Mouse (Mus musculus) 3134 (cell line): ENCODE data around the gene Vangl1.

Experiments
- DNase-seq: peaks from one replicate; pipeline ENCODE4 v3.0.0-alpha.2; 2011; ENCODE audit warnings: low spot score; ENCODE audit not compliant: insufficient read length; ENCODE audit errors: extremely low read depth

The Vangl1 gene

DNA sequence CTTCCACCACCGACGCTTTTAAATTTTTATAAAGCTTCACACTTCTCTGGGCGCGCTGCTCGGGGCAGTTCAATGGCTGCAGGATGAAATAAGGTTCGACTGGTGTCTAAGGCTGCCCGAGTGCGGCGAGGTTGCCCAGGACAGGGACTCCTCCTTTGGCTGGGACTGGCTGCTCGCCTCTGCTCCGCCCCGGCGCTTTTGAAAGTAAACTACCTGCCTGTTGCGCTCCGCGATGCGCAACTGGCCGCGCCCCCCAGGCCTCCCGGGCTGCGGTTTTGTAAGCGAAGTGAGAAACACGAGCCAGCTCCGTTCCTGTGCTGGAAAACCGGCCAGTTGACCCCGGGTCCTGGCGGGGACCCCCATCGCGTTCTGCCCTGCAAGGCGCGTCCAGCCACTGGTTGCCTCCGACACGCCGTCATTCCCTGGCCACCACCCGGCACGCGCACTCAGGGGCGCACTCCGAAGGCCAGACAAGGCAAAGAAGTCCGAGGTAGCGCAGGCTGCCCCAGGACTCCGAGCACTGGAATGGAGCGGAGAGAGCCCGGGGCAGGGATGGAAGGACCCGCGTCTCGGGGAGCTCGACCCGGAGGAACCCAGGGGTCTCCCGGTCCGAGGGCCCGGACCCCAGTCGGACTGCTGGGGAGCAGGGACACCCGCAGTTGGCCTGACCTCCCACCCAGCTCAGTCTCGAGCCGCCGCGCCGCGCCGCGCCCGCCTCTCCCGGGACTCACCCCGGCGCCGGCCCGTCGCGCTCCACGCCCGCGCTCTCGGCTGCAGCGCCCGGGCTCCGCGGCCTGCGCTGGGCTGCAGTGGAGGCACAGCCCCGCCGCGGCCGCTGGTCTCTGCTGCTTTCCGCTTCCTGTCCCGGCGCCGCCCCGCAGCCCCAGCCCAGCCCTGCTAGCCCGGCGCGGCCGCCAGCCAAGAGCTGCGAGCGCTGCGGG lies at the start of gene Vangl1:
Vangl1 (minus strand) TSS at position 913 of the 941 bp plus-strand sequence.
- DNase-seq: peak; percentile 88

DNA sequence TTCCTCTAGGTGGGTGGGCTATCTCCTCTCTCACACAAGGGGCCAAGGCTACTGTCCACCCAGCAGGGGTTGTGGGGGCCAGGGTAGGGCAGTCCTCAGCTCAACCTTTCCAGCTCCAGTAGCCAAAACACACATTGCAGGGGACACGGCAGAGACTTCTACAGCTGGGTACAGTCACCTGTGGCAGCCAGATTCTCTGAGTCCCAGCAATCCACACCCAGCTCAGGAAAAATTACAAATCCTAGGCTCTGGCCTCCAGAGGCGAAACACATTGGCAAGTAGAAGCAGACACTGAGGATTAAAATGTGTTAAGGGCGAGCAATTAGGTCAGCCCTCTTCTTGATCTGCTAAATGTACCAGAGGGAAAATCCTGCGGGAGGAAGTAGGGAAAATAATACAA lies 49.1 kb upstream of the Vangl1 start:
- no peak for DNase-seq

DNA sequence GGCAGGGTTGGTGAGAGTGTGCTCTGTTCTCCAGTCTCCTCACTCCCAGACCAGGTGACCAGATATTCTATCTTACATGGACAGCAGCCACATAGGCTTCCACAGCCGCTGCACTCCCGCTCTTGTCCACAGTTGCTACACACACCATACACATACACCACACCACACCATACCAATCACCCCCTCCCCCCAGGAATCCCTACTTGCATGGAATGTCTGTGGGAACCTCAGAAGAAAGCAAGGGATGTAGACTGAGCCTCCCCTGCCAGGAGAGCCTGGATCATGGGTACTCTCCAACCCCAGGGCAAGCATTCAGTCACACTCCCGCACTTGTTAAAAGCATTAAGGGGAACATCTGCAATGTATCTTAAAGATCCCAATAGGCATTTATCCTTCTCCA lies 48.4 kb upstream of the Vangl1 start:
- no peak for DNase-seq

DNA sequence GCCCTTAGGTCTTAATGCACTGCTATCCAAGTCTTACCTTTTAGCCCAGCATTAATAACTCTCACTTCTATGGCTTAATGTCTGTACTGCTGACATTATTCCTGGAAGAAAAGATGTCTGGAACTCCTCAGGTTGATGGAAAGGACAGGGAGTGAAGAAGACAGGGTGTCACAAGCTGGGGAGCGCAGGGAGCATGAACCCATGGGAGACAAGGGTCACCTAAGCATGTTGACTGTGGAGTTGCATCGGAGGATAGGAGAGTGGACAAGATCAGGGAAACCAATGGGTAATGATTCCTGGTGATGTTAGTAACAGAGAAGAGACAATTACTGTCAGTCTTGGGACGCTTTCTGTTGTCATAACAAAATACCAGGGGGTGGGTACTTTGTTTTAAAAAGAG lies 46.4 kb upstream of the Vangl1 start:
- DNase-seq: no peak

DNA sequence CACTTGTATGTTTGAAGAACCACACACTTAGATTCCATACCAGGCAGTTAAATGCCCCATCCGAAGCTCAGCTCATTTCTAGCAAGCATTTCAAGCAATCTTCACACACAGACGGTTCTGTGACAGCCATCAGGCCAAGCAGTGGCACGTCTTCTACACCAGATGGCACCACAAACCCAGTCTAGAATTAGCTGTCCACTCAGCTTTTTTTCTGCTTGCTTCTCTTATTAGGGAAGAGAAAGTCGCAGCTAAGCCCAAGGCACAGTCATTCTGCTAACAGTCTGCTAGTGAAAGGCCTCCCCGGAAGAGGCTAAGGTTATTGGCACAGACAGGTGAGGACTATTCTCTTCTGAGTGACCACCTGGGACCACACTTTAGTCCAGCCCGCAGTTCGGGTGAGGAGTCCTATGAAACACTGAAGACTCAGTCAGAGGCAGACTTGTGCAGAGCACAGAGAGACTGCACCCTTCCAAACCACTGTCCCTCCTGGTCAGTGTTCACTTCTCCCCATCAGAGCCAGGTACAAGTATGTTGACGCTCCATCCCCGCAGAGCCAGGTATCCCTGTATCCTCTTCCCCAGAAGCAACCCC lies 45.0 kb upstream of the Vangl1 start:
- DNase-seq: peak; percentile 74

DNA sequence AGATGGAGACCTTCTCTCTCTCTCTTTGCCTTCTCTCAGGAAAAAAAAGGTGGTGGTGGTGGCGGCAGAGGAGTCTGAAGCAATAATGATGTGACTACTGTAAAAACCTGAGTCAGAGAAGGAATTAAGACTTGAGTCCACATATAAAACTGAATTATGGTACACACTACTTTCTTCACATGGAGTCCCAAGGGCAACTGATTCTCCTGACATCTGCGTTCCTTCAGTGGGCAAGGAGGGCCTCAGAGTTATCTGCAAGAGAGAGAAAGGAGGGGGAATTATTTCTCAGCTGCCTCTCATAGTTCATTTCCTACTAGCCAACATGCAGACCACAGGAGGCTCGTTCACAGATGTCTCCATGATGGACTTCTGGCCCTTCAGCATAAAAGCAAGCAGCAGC lies 40.1 kb upstream of the Vangl1 start:
- no peak for DNase-seq

DNA sequence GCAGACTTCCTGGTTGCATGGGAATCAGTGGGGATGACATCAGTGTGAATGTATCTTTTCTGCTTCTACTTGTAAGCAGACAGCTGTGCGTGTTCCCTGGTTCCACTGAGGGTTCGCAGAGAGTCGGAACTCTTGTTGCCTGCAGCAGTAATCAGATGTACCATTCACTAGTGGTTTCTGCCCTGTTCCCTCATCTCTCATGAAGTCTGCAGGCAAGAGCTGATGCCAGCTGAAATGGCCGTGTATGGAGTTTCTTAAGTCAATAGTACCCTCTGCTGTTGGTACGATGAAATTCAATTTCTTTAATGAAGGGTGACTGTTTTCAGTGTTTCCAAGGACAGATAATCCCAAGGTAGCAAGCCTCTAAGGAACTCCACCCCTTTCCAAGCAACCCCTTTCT lies 38.4 kb upstream of the Vangl1 start:
- peak; percentile 38 for DNase-seq

DNA sequence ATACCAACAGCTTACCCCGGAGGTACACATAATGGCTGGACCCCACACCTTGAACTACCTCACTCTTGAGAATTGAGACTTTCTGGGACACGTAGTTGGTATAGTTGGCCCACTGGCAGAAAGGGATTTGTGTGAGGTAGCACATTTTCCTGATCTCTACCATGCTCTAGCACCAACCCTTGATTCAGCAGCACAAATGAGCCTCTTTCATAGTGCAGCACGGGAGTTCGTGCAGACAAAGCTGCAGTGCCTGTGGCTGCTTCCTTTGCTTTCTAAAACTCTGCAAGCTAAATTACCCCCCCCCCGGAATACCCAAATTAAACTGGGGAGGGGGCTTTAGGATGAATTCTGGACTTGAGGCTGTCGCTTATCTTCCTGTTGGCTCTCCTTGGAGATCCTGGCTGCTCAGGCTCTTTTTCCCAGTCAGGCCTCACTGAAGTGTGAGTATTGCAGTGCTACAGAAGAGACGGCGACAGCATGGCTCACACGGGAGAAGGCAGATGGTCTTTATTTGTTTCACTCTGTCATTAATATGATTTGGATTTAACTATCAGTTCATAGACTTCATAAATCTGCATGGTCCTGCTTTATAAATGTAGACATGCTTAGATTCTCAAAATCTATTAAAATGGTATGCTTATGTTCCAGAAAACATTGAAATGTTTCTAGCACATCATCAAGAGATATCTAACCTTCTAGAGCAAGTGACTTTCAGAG lies 27.1 kb upstream of the Vangl1 start:
- DNase-seq: no peak

DNA sequence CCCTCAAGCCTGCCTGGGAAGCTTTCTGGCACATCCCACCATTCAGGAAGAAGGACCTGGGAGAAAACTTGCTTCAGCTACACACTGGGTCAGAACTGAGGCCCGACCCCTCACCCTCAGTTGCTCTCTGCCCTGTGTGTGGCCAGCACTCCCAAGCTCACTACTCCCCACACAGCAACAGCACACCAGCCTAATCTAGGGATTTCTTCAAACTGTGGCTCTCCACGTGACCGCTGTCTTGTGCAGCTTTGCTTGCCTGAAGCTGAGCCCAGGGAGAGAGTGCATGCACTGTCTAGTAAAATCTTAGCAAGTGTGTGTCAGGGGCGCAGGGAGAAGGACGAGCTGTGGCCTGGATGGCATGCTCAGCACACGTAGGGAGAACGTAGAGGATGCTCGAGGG lies 18.3 kb upstream of the Vangl1 start:
- DNase-seq: no peak

DNA sequence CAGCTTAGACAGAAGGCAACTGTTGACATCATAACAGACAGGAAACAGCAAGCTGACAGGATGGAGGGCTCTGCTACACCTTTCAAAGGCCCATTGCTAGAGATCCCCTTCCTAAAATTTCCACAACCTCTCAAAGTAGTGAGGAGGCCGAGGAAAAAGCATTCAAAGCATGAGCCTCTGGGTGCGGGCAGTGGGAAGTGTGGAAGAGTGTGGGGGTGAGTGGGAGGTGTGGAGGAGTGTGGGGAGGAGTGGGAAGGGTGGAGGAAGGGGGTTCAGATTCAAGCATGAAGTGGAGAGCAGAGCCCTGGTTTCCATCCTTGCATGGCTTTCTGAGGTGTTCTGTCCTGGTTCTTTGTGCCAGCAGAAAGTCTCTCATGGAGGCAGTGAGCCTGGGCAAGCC lies 13.8 kb upstream of the Vangl1 start:
- no peak for DNase-seq

DNA sequence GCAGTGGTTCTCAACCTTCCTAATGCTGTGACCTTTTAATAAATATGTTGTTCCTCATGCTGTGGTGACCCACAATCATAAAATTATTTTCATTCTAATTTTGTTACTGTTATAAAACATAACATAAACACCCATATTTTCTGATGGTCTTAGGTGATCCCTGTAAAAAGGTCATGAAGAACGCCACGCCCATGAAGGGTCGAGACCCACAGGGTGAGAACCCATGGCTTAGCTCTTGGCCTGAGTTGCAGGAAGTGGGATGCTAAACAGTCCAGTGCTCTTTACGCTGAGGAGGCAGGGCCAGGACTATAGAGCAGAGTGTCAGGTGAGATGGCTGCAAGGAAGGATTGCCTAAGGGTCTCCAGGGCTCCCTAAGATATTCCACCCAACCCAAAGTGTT lies 10.2 kb upstream of the Vangl1 start:
- DNase-seq: no peak

DNA sequence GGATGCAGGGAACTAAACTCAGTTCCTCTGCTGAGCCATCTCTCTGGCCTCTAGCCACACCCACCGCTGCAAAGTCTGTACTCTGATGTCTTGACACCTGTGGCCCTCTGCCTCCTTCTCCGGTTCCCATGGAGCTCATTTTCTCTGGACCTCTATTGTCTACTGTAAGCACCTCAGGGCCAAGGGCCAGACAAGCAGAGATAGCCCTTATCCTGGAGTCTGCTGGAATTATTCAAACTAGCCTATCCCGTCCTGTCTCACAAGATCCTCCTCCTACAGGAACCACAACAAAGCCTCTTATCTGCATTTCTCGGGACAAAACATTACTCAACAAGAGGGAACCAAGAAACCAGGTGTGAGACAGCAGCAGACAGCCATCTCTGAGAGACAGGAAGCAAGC lies 9.8 kb upstream of the Vangl1 start:
- DNase-seq: no peak

DNA sequence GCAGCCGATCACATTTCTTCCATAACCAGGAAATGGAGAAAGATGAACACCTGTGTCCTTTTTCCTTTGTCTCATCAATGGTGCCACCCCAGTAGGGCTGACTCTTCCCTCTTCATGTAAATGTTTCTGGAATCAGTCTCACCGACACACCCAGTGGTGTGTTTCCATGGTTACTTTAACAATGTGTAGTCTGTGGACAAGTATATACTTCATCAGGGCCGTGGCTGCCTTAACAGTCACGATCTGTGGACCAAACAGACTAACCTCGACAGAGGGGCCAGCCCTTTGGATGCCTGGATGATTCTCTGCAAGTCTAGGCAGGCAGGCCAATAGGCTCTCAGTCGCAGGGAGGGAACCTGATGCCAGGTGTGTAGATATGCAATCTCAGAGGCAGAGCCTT lies 8.4 kb upstream of the Vangl1 start:
- no peak for DNase-seq

DNA sequence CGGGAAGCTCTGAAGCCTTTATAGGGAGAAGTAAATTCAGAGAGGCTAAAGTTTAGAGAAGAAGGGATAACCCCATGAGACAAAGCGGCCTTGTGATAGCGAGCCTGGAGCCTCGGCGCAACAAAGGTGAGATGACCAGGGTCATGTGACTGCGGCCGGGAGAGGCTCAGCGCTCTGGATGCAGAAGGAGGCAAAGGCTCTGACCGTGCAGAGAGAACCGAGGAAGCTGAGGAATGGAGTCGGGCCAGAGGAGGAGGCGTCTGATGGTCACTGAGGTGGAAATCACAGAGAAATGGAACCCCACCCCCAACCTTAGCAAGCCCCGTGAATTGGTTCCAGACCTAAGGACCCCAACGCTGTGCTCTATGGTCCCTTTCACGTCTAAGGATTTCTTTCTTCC lies 7.8 kb upstream of the Vangl1 start:
- DNase-seq: no peak

DNA sequence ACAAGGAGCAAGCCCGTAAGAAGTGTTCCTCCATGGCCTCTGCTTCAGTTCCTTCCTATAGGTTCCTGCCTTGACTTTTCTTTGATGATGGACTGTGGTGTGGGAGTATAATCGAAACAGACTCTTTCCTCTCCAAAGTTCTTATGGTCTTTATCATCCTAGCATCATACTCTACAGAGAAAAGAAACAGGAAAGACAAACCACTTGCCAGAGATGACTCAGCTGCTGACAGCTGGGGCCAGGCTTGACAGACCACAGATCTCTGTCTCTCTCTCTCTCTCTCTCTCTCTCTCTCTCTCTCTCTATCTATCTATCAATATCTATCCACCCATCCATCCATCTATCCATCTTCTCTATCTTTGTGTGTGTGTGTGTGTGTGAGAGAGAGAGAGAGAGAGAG lies 6.8 kb upstream of the Vangl1 start:
- no peak for DNase-seq

DNA sequence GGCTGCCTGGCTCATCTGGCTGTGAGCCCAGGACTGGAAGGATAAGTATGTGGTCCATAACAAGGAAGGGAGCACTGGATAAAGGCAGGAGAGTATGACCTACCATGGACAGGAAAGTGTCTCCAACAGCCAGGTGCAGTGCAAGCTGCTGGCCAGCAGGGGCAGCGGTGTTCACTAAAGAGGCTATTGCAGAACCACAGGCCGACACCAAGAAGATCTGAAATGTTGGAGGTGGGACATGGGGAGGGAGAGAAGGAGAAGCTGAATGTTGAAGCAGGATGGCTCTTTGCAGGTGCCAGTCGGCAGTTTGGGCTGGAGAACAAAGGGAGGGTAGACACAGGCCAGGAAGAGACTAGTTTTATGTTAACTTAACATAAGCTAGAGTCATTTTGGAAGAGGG lies 6.3 kb upstream of the Vangl1 start:
- DNase-seq: no peak

DNA sequence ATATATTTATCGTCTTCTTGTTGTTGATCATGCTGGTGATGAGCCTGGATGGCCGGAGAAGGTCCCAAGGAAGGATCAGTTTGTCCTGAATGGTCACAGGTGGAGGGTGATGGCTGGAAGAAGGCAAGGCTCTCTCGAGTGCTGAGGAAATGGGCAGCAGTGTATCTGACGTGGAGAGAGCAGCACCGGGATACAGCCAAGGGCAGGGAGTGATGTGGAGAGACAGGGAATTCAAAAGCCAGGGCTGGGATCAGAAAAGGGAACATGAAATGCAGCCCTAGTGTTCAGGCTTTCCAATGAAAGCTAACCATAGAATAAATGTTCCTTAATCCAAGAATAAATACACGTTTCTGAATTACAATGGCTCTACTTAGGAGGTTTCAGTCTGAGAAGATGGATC lies 4.4 kb upstream of the Vangl1 start:
- DNase-seq: no peak

DNA sequence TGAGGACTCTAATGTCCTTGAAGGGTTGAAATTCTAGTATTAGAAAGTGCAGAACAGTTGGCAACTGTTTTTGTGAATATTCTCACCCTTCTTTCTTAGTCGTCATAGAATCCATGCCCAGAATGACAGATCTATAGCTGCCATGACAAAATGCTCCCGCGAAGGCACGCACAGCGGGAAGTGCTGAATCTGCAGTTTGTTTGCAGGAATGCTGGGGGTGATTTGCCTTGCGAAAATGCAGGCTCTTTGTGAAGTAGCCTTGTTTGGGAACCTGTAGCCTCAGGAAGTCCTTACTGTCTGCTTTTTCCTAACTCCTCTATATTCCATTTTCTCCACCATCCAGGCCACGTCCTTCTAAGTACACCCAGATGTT lies 951 bp upstream of the Vangl1 start:
- DNase-seq: no peak

DNA sequence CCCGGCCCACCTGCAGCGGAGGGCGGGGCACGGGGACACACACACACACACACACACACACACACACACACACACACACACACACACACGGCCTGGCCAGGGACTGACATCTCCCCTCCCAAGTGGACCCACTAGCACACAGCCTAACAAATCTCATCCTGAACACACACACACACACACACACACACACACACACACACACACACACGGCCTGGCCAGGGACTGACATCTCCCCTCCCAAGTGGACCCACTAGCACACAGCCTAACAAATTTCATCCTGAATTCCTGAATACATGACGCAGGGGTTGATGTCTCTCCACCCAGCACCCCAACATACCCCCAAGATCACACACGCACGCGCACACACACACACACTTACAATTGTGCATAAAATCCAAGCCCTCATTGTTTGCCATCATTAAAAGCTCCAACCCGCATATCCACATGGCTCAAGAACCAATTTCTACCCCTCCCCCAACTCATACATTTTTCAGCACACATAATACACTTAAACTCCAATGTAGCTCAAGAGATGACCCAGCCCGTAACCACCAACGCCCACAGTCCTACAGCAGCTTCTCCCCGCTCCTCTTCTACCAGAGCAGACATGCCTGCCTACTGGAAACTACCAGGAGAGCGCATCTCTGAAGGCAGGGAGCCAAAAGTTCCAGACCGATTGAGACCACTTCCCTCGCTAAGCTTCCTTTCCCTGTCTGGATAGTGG lies 403 bp upstream of the Vangl1 start:
- DNase-seq: peak; percentile 54

DNA sequence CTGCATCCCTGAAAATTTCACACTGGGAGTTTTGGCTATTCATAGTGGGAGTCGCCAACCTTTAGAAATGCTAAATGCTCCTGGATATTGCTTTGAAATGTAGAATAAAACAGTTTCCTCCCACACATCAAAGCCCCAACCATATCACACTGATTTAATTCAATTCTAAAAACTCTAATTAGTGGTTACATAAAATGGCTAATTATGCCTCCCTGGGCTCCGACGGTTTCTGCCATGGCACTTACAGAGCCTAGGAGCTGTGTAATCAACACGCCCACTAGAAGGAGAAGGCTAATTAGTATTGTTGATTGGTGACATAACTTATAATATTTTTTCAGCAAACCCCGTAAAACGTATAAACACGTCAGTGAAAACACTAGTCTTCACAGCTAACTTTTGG lies 1.4 kb downstream of the Vangl1 start:
- DNase-seq: no peak

DNA sequence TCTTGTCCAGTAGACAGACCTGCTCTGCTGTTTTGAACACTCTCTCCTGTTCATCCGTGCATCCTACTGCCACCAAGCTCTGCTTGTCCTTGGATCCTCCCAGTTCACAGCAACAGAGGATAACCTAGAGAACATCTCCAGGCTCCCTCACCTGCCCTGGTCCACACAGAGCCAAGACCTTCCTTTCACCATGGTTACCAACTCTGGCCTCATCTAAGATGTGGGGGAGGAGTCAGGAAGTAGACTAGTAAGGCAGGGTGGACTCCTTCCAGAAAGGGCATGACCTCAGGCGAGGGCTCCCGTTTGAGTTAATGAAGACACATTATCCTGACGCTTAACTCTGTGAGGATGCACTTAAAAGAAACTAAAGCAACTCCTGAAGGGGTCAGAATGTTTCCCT lies 4.5 kb downstream of the Vangl1 start:
- DNase-seq: no peak
